In the genomic region with DNA sequence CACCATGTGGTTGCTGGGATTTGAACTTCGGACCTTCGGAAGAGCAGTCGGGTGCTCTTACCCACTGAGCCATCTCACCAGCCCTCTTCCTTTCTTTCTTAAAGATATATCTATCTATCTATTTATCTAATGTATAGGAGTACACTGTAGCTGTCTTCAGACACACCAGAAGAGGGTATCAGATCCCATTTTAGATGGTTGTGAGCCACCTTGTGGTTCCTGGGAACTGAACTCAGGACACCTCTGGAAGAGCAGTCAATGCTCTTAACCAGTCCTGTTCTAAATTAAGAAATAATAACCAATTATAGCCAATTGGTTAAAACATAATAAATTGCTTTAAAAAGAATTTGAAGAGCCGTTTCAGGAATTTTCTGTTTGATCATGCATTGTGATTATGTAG, we compare ENCODE assay signal across 8 mouse cellular contexts. TPM values are rescaled to one million over a fixed set of nuclear protein-coding genes. Genes with fewer than 3 reads are reported as not detected.
DNase-seq lines count a peak whose midpoint lies in the region; ATAC-seq and TF ChIP-seq lines count a peak whose summit lies in the region.

No protein-coding gene starts in this region.

- H3K9ac ChIP-seq in forebrain, embryonic 14.5 days (ENCODE audit: low read length) = no peak overlapping the region
- 0 out of 2 replicates have a peak overlapping the region, but pooled peaks have one; percentile 9 for H3K9ac ChIP-seq in liver, embryonic 14.5 days (replicated peaks)

- no peaks in the 10 kb centered on the region for H3K36me3 ChIP-seq in forebrain, embryonic 14.5 days (ENCODE audit: control insufficient read depth, insufficient read depth, low read length)
- no peaks in the 10 kb centered on the region for H3K36me3 ChIP-seq in liver, embryonic 14.5 days (replicated peaks; ENCODE audit: control insufficient read depth, insufficient read depth, low read depth)

- H3K9me3 ChIP-seq in forebrain, embryonic 14.5 days (replicated peaks; ENCODE audit: control insufficient read depth, low read length) = no peaks in the 10 kb centered on the region
- H3K9me3 ChIP-seq in liver, embryonic 14.5 days (ENCODE audit: control insufficient read depth, low read length) = no peaks in the 10 kb centered on the region

- intact Hi-C loops in gastrocnemius, adult 2 months (cut with DNase I) = loop anchor here (10.0 kb wide), 3 partner anchors 139 to 431 kb away; partner anchors contain the start of genes Bloc1s5 and Ssr1
- intact Hi-C loops in gastrocnemius, postnatal 36 days (cut with DNase I) = loop anchor here (10.0 kb wide), 1 partner anchor 129 kb away; no protein-coding TSS in a partner anchor

- 61% methylated on average over 4 of the region's 4 CpGs for WGBS in forebrain, embryonic 14.5 days
- 45% methylated on average over 3 of the region's 4 CpGs for WGBS in liver, embryonic 14.5 days (ENCODE audit: insufficient replicate concordance)

- H3K4me1 ChIP-seq in forebrain, embryonic 14.5 days (ENCODE audit: control insufficient read depth, insufficient read depth, low read length) = peaks cover 8% of the 10 kb centered on the region
- H3K4me1 ChIP-seq in liver, embryonic 14.5 days (replicated peaks; ENCODE audit: control insufficient read depth in 2 of 2, insufficient read depth in 2 of 2, low read length in 1 of 2) = peaks cover 14% of the 10 kb centered on the region in 2 experiments

- H3K27ac ChIP-seq in gastrocnemius, adult 2 months = no peak overlapping the region
- H3K27ac ChIP-seq in forebrain, embryonic 14.5 days (ENCODE audit: low read depth, low read length) = no peak overlapping the region
- no peak overlapping the region for H3K27ac ChIP-seq in liver, embryonic 14.5 days

- TF ChIP-seq EP300 in liver, embryonic 14.5 days (IDR thresholded peaks at IDR 0.05; ENCODE audit: low read depth) = no peak

- H3K4me2 ChIP-seq in forebrain, embryonic 14.5 days (ENCODE audit: low read length) = peak overlapping the region; percentile 69
- peak overlapping the region; percentile 80 for H3K4me2 ChIP-seq in liver, embryonic 14.5 days (ENCODE audit: low read depth)

- H3K27me3 ChIP-seq in forebrain, embryonic 14.5 days (replicated peaks; ENCODE audit: control insufficient read depth, insufficient read depth, low read length) = no peaks in the 10 kb centered on the region
- no peaks in the 10 kb centered on the region for H3K27me3 ChIP-seq in liver, embryonic 14.5 days (ENCODE audit: control insufficient read depth, insufficient read depth, low read length)

- no peak for TF ChIP-seq CTCF in gastrocnemius, adult 2 months (IDR thresholded peaks at IDR 0.05)
- TF ChIP-seq CTCF in liver, embryonic 14.5 days (IDR thresholded peaks at IDR 0.05; ENCODE audit: low read depth) = no peak

- ATAC-seq in forebrain, embryonic 14.5 days = no peak
- no peak for ATAC-seq in liver, embryonic 14.5 days (ENCODE audit: insufficient read depth)

- no peak for DNase-seq in gastrocnemius, adult 2 months
- no peak for DNase-seq in gastrocnemius, postnatal 36 days
- peak; percentile 68 for DNase-seq in 416B (ENCODE audit: low read depth)
- no peak for DNase-seq in forebrain, embryonic 14.5 days (ENCODE audit: low spot score)
- DNase-seq in liver, embryonic 14.5 days (ENCODE audit: low read depth in 3 of 3, low spot score in 3 of 3) = no peak
- DNase-seq in spleen, postnatal 14 days (ENCODE audit: low spot score in 2 of 2) = no peak
- no peak for DNase-seq in B cell, adult 2 months
- no peak for DNase-seq in frontal cortex, postnatal 25 days (ENCODE audit: low spot score in 2 of 2)

- H3K4me3 ChIP-seq in gastrocnemius, adult 2 months = peak overlapping the region; percentile 84
- H3K4me3 ChIP-seq in forebrain, embryonic 14.5 days (ENCODE audit: low read depth, low read length) = peak overlapping the region; percentile 79
- peak overlapping the region in 1 of 2 experiments; percentile 94; a peak in 2 of 4 replicates for H3K4me3 ChIP-seq in liver, embryonic 14.5 days (ENCODE audit: insufficient read depth in 1 of 2, low read depth in 2 of 2, low read length in 2 of 2)

RNA-seq across cellular contexts. Expression of gene Snrnp48, which starts 0.6 kb away (rescaled TPM):
- 10 to 100 TPM in 1 of 2 experiments, 1 to 10 TPM in 1; 9.9 to 10.3 TPM for total RNA-seq in gastrocnemius, adult 2 months (2021)
- 1 to 10 TPM; 8.2 to 8.5 TPM for total RNA-seq in gastrocnemius, postnatal 36 days (2021)
- polyA plus RNA-seq in forebrain, embryonic 14.5 days (2014; fragmentation: Nextera tagmentation; extraction: Ambion mirVana) = 24.5 and 29.4 TPM in 2 replicates
- polyA plus RNA-seq in liver, embryonic 14.5 days (2012; rRNA removed) = 9.5 and 15.8 TPM in 2 replicates
- polyA plus RNA-seq in liver, embryonic 14.5 days (2014; fragmentation: Nextera tagmentation; extraction: Ambion mirVana) = 10.9 and 12.0 TPM in 2 replicates

RNA-seq across cellular contexts. Expression of gene Dsp, which starts 53.1 kb away (rescaled TPM):
- under 1 TPM in 1 of 2 experiments, not detected in 1; 0.03 TPM for total RNA-seq in gastrocnemius, adult 2 months (2021)
- under 1 TPM in 1 of 2 experiments, not detected in 1; 0.87 TPM for total RNA-seq in gastrocnemius, postnatal 36 days (2021)
- 0.20 and 0.27 TPM in 2 replicates for polyA plus RNA-seq in forebrain, embryonic 14.5 days (2014; fragmentation: Nextera tagmentation; extraction: Ambion mirVana)
- 1.2 and 1.8 TPM in 2 replicates for polyA plus RNA-seq in liver, embryonic 14.5 days (2012; rRNA removed)
- polyA plus RNA-seq in liver, embryonic 14.5 days (2014; fragmentation: Nextera tagmentation; extraction: Ambion mirVana) = 2.0 TPM in 2 replicates
